Mouse (Mus musculus) heart, adult 2 months (tissue): ENCODE measurements around the gene Ripor1. TPM values are rescaled to one million over a fixed set of nuclear protein-coding genes. Genes with fewer than 3 reads are reported as not detected.

Source experiments
- DNase-seq, 2 experiments: peaks; one replicate each; pipeline ENCODE4 v3.0.0; 2021
- H3K27ac ChIP-seq: fragments of 200-600 bp; 2 replicates; pipeline ENCODE4 v1.8.1; 2022
- H3K27me3 ChIP-seq: fragments of 200-500 bp; 2 replicates; pipeline ENCODE4 v1.6.1; 2012; ENCODE audit warnings: mild to moderate bottlenecking, low read length, inconsistent platforms, mixed read lengths; ENCODE audit not compliant: control insufficient read depth, insufficient read depth
- H3K36me3 ChIP-seq: fragments of 200-500 bp; 2 replicates; pipeline ENCODE4 v1.6.1; 2012; ENCODE audit warnings: low read length, inconsistent platforms; ENCODE audit not compliant: control insufficient read depth, insufficient read depth
- H3K4me1 ChIP-seq: fragments of 200-500 bp; 2 replicates; pipeline ENCODE4 v1.6.1; 2011; ENCODE audit warnings: low read length; ENCODE audit not compliant: control insufficient read depth, insufficient read depth
- H3K4me3 ChIP-seq: fragments of 200-600 bp; 2 replicates; pipeline ENCODE4 v1.8.1; 2022
- H3K79me2 ChIP-seq: fragments of 200-500 bp; replicated peaks from 2 replicates; pipeline ENCODE4 v1.6.1; 2012; ENCODE audit warnings: mild to moderate bottlenecking, inconsistent platforms, low read length, moderate library complexity, mixed read lengths; ENCODE audit not compliant: control insufficient read depth, insufficient read depth
- H3K9ac ChIP-seq: fragments of 200-500 bp; 2 replicates; pipeline ENCODE4 v1.6.1; 2012; ENCODE audit warnings: low read depth, mild to moderate bottlenecking, control low read depth, inconsistent platforms, low read length, mixed read lengths
- CTCF ChIP-seq: fragments of 200-600 bp; IDR thresholded peaks from 2 replicates; pipeline ENCODE4 v1.8.1; 2022; ENCODE audit warnings: antibody characterized with exemption, mild to moderate bottlenecking, moderate library complexity
- EP300 ChIP-seq: fragments of 200-500 bp; IDR thresholded peaks from 2 replicates; pipeline ENCODE4 v1.6.1; 2011; ENCODE audit warnings: low read depth, low read length, control low read depth; ENCODE audit not compliant: insufficient read depth
- POLR2A ChIP-seq: fragments of 200-500 bp; IDR thresholded peaks from 2 replicates; pipeline ENCODE4 v1.6.1; 2011; ENCODE audit warnings: mild to moderate bottlenecking, low read depth, low read length, control low read depth; ENCODE audit not compliant: insufficient read depth
- WGBS: fragments of 180-500 bp; shearing (Covaris S2); methylation state at CpG from one replicate; pipeline ENCODE4 v1.1.7; 2018; 5-methylcytosine and 5-hydroxymethylcytosine counted together
- intact Hi-C: fragments of 180-260 bp; cut with DNase I; formaldehyde crosslinking; loops from one replicate; pipeline ENCODE4 v1.15.1; 2025
- polyA plus RNA-seq: library from polyadenylated mRNA; depleted of rRNA; stranded (reverse); fragments of >200 nt; gene quantifications from 2 replicates; pipeline ENCODE4 v1.2.3, GENCODE M21; 2012
- total RNA-seq, 2 experiments: library from RNA; stranded (reverse); gene quantifications; 2 replicates each; pipeline ENCODE4 v1.2.3; 2021

Gene Ripor1
- total and polyA plus RNA-seq, 3 experiments, result 39.2 to 51.6 (median 42.5) TPM

GRCm38 (mm10) chr8:105575538-105575937, 29.5 kb upstream of the Ripor1 start:
- no peak for DNase-seq
- Histone ChIP-seq H3K4me3 (no peak overlapping the region), H3K27me3 (no peaks in the 10 kb centered on the region), H3K27ac (no peak overlapping the region), H3K79me2 (no peaks in the 10 kb centered on the region), H3K4me1 (no peaks in the 10 kb centered on the region; the same call in 1 of the 2 replicates), H3K9ac (no peak overlapping the region), H3K36me3 (no peaks in the 10 kb centered on the region)
- TF ChIP-seq CTCF (no peak), EP300 (no peak), POLR2A (no peak)
- 44% methylated on average over 3 of the region's 3 CpGs for WGBS
- intact Hi-C loops, result no loop called here

- DNase-seq, result no peak
- TF ChIP-seq CTCF (no peak), EP300 (no peak), POLR2A (no peak)
- WGBS, result 51% methylated on average over 3 of the region's 3 CpGs
- Histone ChIP-seq H3K79me2 (no peaks in the 10 kb centered on the region), H3K9ac (no peak overlapping the region), H3K4me1 (no peaks in the 10 kb centered on the region; the same call in 1 of the 2 replicates), H3K27me3 (no peaks in the 10 kb centered on the region), H3K27ac (no peak overlapping the region), H3K4me3 (no peak overlapping the region), H3K36me3 (no peaks in the 10 kb centered on the region)
- intact Hi-C loops, result no loop called here
Measured at GRCm38 (mm10) chr8:105579719-105580118, 25.3 kb upstream of the Ripor1 start.

GRCm38 (mm10) chr8:105592431-105592830, 12.6 kb upstream of the Ripor1 start:
- intact Hi-C loops, result no loop called here
- Histone ChIP-seq H3K27ac (no peak overlapping the region), H3K9ac (no peak overlapping the region), H3K36me3 (no peaks in the 10 kb centered on the region; the same call in 1 of the 2 replicates), H3K79me2 (no peaks in the 10 kb centered on the region), H3K4me3 (no peak overlapping the region), H3K27me3 (no peaks in the 10 kb centered on the region), H3K4me1 (peaks cover 4% of the 10 kb centered on the region)
- 70% methylated on average over 2 of the region's 2 CpGs for WGBS
- TF ChIP-seq EP300 (no peak), CTCF (no peak), POLR2A (no peak)
- DNase-seq, result no peak

DNA sequence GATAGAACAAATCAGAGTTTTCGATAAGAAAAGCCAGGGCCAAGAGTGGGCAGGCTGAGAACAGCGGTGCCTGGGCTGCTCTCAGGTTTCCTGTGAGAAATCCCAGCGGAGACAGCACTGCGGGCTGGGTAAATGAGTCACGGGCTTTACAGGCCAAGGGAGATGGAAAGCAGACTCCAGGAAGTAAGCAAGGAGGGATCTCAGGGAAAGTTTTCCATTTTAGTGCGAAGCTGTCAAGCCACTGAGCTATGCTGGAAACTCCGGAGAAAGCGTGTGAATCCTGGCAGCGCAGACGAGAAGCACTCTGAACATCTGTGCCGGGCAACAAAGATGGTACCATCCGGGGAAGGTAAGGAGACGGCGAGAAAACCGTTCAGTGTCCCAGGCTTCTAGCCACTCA, 11.2 kb upstream of the Ripor1 start:
- Histone ChIP-seq H3K36me3 (no peaks in the 10 kb centered on the region; the same call in 1 of the 2 replicates), H3K4me1 (peaks cover 4% of the 10 kb centered on the region), H3K9ac (peak overlapping the region; percentile 64), H3K27ac (peak overlapping the region; percentile 88), H3K79me2 (no peaks in the 10 kb centered on the region), H3K27me3 (no peaks in the 10 kb centered on the region), H3K4me3 (peak overlapping the region; percentile 40)
- TF ChIP-seq CTCF (no peak), EP300 (0 out of 2 replicates have a peak, but pooled peaks have one; percentile 8), POLR2A (peak; percentile 59; the same call in 1 of the 2 replicates)
- intact Hi-C loops, result no loop called here
- WGBS, result 19% methylated on average over 15 of the region's 15 CpGs
- DNase-seq, result peak; percentile 70 to 77

DNA sequence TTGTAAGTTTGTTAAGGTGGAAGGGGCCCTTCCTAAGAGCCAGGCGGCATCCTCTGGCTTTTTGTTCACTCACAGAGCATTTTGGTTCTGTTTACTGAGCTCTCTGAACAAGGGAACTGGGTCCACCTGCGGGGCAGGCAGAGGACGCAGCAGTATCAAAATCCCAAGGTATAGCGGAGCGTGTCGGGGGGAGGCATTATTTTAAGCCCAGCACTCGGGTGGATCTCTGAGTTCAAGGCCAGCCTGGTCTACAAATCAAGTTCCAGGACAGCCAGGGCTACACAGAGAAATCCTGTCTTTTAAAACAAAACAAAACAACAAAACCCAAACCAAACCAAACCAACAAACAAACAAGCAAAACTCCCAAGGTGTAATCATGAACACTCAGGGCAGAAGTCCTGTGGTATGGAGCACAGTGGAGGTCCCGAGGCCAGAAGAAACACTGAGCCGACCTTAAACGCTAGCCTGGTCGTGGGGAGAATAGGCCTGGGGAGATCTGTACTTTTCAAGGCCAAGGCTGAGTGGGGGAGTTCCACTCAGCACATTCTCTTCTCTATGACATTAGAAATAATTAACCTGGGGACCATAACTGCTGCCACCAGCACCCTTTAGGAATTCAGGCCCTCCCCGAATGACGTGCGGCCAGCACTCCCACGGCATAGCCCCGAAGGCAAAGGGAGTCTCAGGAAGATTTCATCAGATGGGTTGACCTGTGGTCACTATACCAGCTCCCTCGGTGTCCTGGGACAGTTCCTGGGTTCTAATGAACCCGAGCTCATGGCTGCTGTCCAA, 10.4 kb upstream of the Ripor1 start:
- Histone ChIP-seq H3K4me3 (peak overlapping the region; percentile 40), H3K79me2 (no peaks in the 10 kb centered on the region), H3K36me3 (no peaks in the 10 kb centered on the region; the same call in 1 of the 2 replicates), H3K4me1 (peaks cover 4% of the 10 kb centered on the region), H3K27me3 (no peaks in the 10 kb centered on the region), H3K27ac (peak overlapping the region; percentile 88), H3K9ac (peak overlapping the region; percentile 64)
- TF ChIP-seq POLR2A, result 0 out of 2 replicates have a peak, but pooled peaks have one; percentile 21
- TF ChIP-seq CTCF, result no peak
- intact Hi-C loops, result no loop called here
- DNase-seq, result peak; percentile 17 to 40
- WGBS, result 48% methylated on average over 18 of the region's 18 CpGs
